Mouse (Mus musculus) heart, postnatal 0 days (tissue): ENCODE data around the gene Kpna6. TPM values are rescaled to one million over a fixed set of nuclear protein-coding genes. Genes with fewer than 3 reads are reported as not detected.
A peak's percentile ranks its signal among the peaks of the same experiment; 100 is the strongest.

Experiments used
- ATAC-seq: fragments of 200-750 bp; cut with Nextera tagmentation; 2 replicates; pipeline ENCODE4 v1.8.0; 2017; ENCODE audit warnings: low read depth, moderate number of reproducible peaks, moderate library complexity; ENCODE audit not compliant: insufficient read depth
- DNase-seq: peaks from one replicate; pipeline ENCODE4 v3.0.0-alpha.2; 2016; ENCODE audit warnings: low spot score
- H3K27ac ChIP-seq: fragments of 300-500 bp; sonication (generic); 2 replicates; pipeline ENCODE4 v1.5.1; 2014; ENCODE audit warnings: low read depth, mild to moderate bottlenecking
- H3K27me3 ChIP-seq: fragments of 300-500 bp; sonication (generic); 2 replicates; pipeline ENCODE4 v1.6.1; 2014; ENCODE audit warnings: low read length, mixed read lengths; ENCODE audit not compliant: control insufficient read depth, insufficient read depth
- H3K36me3 ChIP-seq: fragments of 300-500 bp; sonication (generic); replicated peaks from 2 replicates; pipeline ENCODE4 v1.6.1; 2014; ENCODE audit warnings: low read length, mixed read lengths; ENCODE audit not compliant: control insufficient read depth, insufficient read depth
- H3K4me1 ChIP-seq: fragments of 300-500 bp; sonication (generic); 2 replicates; pipeline ENCODE4 v1.6.1; 2014; ENCODE audit warnings: antibody characterized with exemption; ENCODE audit not compliant: control insufficient read depth, insufficient read depth
- H3K4me2 ChIP-seq: fragments of 300-500 bp; sonication (generic); 2 replicates; pipeline ENCODE4 v1.6.1; 2014; ENCODE audit warnings: low read depth, mild to moderate bottlenecking, low read length, moderate library complexity
- H3K4me3 ChIP-seq: fragments of 300-500 bp; sonication (generic); 2 replicates; pipeline ENCODE4 v1.5.1; 2014; ENCODE audit warnings: low read depth, low read length
- H3K9ac ChIP-seq: fragments of 300-500 bp; sonication (generic); replicated peaks from 2 replicates; pipeline ENCODE4 v1.6.1; 2014; ENCODE audit warnings: low read depth, low read length, mixed read lengths
- H3K9me3 ChIP-seq: fragments of 300-500 bp; sonication (generic); replicated peaks from 2 replicates; pipeline ENCODE4 v1.6.1; 2016; ENCODE audit warnings: low read length; ENCODE audit not compliant: control insufficient read depth
- CTCF ChIP-seq: IDR thresholded peaks from 2 replicates; pipeline ENCODE4 v1.5.1; 2016; ENCODE audit warnings: antibody characterized with exemption, control low read depth, low read depth
- EP300 ChIP-seq: IDR thresholded peaks from 2 replicates; pipeline ENCODE4 v1.6.1; 2016; ENCODE audit warnings: antibody characterized with exemption, low read depth
- WGBS: fragments of 180-500 bp; shearing (Covaris S2); extraction: QIAGEN DNeasy Blood & Tissue Kit; methylation state at CpG from one replicate; pipeline ENCODE4 v1.1.7; 2014; 5-methylcytosine and 5-hydroxymethylcytosine counted together
- polyA plus RNA-seq: library from polyadenylated mRNA; unstranded; fragments of >200 nt; fragmentation: Nextera tagmentation; extraction: Ambion mirVana; gene quantifications from 2 replicates; pipeline ENCODE4 v1.2.1, GENCODE M21; 2015
- total RNA-seq: library from RNA; depleted of rRNA; stranded (reverse); fragments of >200 nt; gene quantifications from 2 replicates; pipeline ENCODE4 v1.2.3, GENCODE M21; 2014; ENCODE audit warnings: low replicate concordance

Gene Kpna6
- total and polyA plus RNA-seq, 2 experiments from 2014 or later = 10.4 to 48.8 TPM

- 2% methylated on average over 18 of the region's 18 CpGs for WGBS
- TF ChIP-seq CTCF = no peak
- 0 out of 2 replicates have a peak, but pooled peaks have one; percentile 8 for TF ChIP-seq EP300
Observed at GRCm38 (mm10) chr4:129624281-129625028, 48.1 kb downstream of the Kpna6 start.

DNA sequence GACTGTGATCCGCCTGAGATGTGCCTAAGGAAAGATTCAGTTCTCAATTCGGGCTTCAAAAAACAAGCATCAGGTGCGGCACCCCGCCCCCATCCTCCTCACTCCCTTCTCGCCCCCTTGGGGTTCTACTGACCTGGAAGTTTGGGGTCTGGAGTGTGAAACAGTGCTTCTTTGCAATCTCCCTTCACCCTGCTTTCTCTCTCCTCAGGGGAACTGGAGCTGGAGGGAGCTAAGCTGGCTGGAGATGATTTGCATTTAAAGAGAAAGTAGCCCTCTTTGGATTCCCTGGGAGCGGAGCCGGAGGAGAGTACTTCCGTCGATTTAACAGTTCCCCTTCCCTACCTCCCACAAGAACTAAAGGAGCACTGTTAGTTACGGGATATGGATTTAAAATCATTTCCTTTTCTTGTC is 48.9 kb downstream of the Kpna6 start, which contains the start of gene Ccdc28b:
Ccdc28b (minus strand) TSS at position 267 of the 411 bp plus-strand sequence.
- peak; percentile 74 for DNase-seq
- Histone ChIP-seq H3K27ac (peak within 1 kb of the TSS; percentile 89), H3K4me2 (peak within 1 kb of the TSS; percentile 84), H3K9ac (peak within 1 kb of the TSS; percentile 71), H3K36me3 (peaks cover 35% of the 10 kb centered on the region), H3K27me3 (no peaks in the 10 kb centered on the region), H3K9me3 (no peaks in the 10 kb centered on the region), H3K4me3 (peak within 1 kb of the TSS; percentile 65), H3K4me1 (peaks cover 30% of the 10 kb centered on the region)
- peak; percentile 30 for ATAC-seq
- TF ChIP-seq EP300 (0 out of 2 replicates have a peak, but pooled peaks have one; percentile 13), CTCF (no peak)
- WGBS = 1% methylated on average over 10 of the region's 10 CpGs

More at GRCm38 (mm10) chr4:129624281-129625028, 48.1 kb downstream of the Kpna6 start:
- peak; percentile 96 for DNase-seq
- no peaks in the 10 kb centered on the region for H3K27me3 ChIP-seq
- H3K9me3 ChIP-seq = no peaks in the 10 kb centered on the region
- peaks cover 30% of the 10 kb centered on the region for H3K4me1 ChIP-seq
- peaks cover 43% of the 10 kb centered on the region for H3K36me3 ChIP-seq
- H3K27ac ChIP-seq = peak overlapping the region; percentile 89
- H3K9ac ChIP-seq = peak overlapping the region; percentile 71
- H3K4me3 ChIP-seq = peak overlapping the region; percentile 65
- peak overlapping the region; percentile 84 for H3K4me2 ChIP-seq
- peak; percentile 92 for ATAC-seq

GRCm38 (mm10) chr4:129622803-129623535 is 49.6 kb downstream of the Kpna6 start:
- no peak for DNase-seq
- H3K4me1 ChIP-seq = peaks cover 37% of the 10 kb centered on the region
- TF ChIP-seq CTCF (no peak), EP300 (no peak)
- H3K27ac ChIP-seq = peak overlapping the region; percentile 89
- peaks cover 28% of the 10 kb centered on the region for H3K36me3 ChIP-seq
- no peaks in the 10 kb centered on the region for H3K27me3 ChIP-seq
- peak overlapping the region; percentile 71 for H3K9ac ChIP-seq
- ATAC-seq = no peak
- H3K4me3 ChIP-seq = peak overlapping the region; percentile 65
- H3K9me3 ChIP-seq = no peaks in the 10 kb centered on the region
- peak overlapping the region; percentile 84 for H3K4me2 ChIP-seq
- WGBS = 14% methylated on average over 8 of the region's 8 CpGs

GRCm38 (mm10) chr4:129622120-129622802 is 50.3 kb downstream of the Kpna6 start:
- Histone ChIP-seq H3K4me3 (peak overlapping the region; percentile 65), H3K4me2 (peak overlapping the region; percentile 84), H3K9me3 (no peaks in the 10 kb centered on the region), H3K9ac (peak overlapping the region; percentile 71), H3K4me1 (peaks cover 38% of the 10 kb centered on the region), H3K27ac (peak overlapping the region; percentile 89), H3K36me3 (peaks cover 26% of the 10 kb centered on the region), H3K27me3 (no peaks in the 10 kb centered on the region)
- TF ChIP-seq CTCF = no peak
- WGBS = 66% methylated on average over 11 of the region's 11 CpGs
- no peak for DNase-seq
- no peak for ATAC-seq

DNA sequence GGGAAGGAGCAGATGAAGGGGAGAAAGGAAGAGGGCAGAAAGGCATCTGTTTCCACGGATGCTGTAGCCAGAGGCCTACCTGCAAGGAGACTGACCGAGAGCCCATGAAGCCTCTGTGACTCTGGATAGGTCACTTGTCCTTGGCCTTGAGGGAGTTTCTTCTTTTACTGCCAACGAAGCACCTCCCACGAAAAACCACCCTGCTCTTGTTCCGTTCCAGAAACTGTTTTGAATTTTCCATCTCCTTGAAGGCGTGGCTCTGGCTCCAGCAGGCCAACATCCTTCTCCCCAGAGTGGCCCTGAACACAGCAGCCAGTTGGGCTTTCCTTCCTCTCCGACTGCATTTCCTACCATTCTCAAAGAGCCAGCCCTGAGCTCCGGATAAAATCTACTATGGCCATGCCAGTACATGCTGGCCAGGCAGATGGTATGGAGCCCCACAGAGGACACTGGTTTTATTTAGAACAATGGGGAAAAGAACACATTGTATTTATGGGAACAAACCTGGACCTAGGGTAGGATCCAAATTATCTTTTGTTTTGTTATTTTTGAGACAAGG is 51.2 kb downstream of the Kpna6 start:
- H3K27me3 ChIP-seq = no peaks in the 10 kb centered on the region
- H3K9me3 ChIP-seq = no peaks in the 10 kb centered on the region
- H3K4me1 ChIP-seq = peaks cover 38% of the 10 kb centered on the region
- H3K4me3 ChIP-seq = peak overlapping the region; percentile 20
- TF ChIP-seq CTCF = no peak
- TF ChIP-seq EP300 = peak; percentile 25; the same call in 1 of the 2 replicates
- DNase-seq (peak; percentile 72), ATAC-seq (no peak)
- peak overlapping the region; percentile 84 for H3K4me2 ChIP-seq
- H3K9ac ChIP-seq = no peak overlapping the region
- peak overlapping the region; percentile 65 for H3K27ac ChIP-seq
- peaks cover 24% of the 10 kb centered on the region for H3K36me3 ChIP-seq
- 54% methylated on average over 8 of the region's 8 CpGs for WGBS
